Mouse (Mus musculus): ENCODE data around the gene Cox16.
"Not testable (repeated sequence)": the region's sequence is repeated elsewhere in the genome, so short reads cannot be mapped to it uniquely, and the experiment has no call there.

The Cox16 gene

DNA sequence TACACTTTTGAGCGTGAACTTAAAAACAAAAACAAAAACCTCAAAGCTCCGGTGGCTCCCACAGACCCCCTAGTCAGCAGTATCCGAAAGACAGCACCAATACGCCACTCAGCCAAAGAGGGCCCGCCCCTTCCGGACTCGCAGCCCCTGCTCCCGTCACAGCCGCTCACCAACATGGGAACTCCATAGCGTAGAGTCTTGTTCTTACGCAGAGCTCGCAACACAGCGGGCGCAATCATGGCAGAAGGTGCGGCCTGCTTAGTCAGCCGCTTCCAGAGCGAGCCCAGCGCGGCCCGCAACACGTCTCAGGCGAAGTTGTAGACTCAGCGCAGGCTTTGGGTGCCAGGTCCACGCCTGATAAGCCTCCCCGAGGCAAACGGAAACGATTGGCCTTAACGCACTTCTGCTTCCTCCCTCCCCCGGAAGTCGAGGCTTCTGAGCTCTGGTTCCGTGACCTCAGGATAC, at the start of gene Cox16:
Gene Cox16 (minus strand): TSS at position 401 of the 465 bp plus-strand sequence.
- DNase-seq (ENCODE audit: low spot score in 2 of 2) = peak; percentile 67 to 82

DNA sequence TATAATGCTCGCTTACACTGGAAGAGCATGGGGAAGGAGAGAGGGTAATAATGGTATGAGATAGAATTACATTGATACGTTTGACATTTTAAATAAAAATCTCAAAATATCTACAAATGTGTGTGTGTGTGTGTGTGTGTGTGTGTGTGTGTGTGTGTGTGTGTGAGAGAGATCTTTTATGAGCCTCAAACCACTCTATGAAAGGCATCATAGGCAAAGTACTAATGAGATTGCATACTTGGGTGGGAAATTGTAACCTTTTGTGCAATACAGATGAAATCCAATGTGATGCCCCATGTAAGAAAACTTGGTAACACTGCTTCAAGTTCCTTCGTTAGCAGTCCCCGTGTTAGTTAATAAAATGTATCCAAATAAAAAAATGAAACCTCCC, 48.1 kb upstream of the Cox16 start:
- DNase-seq (ENCODE audit: low spot score in 2 of 2) = no peak

DNA sequence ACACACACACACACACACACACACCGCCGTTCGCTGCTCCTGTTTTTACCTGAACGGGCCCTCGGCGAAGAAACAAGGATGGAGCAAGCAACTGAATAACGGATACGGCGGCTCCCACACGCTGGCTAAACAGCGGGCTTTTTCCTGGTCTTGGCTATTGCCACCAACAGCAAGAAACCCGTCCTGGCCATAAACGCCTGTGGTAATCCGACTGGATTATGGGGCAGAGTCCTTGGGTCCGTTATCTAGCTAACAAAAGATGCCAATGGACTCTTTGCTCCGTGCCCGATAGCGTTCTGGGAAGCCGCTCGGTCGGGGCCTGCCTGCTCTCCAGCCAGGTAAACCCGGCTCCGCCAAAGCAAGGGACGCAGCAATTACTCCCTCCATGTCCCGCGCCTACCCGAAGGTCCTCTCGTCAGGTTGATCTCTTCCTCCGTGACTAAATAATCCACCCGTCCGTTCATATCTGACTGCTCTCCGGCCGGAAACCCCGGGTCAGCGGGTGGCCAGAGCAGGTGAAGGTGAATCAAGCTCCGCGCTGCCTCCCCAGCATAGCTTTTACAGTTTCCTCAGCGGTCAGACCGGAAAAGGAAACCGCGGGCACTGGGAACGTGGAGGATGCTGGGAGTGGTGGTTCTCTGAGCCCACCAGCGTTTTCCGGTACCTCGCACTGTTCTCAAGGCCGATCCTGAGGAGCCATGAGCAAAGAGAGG, 47.5 kb upstream of the Cox16 start, which contains the start of the genes Gm20498 and Synj2bp:
Gene Gm20498 (minus strand): TSS at position 590 of the 713 bp plus-strand sequence.
Gene Synj2bp (minus strand): TSS at position 596 of the 713 bp plus-strand sequence.
- peak; percentile 58 to 88 for DNase-seq (ENCODE audit: low spot score in 2 of 2)

DNA sequence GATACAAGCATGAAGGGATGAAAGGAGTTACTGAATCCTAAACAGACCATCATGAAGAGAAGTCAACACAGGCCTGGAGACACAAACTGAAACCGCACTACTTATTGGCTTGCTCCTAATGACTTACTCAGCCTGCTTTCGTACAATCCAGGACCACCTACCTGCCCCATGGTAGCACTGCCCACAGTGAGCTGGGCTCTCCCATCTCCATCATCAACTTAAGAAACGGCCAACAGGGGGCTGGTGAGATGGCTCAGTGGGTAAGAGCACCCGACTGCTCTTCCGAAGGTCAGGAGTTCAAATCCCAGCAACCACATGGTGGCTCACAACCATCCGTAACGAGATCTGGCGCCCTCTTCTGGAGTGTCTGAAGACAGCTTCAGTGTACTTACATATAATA, 45.7 kb upstream of the Cox16 start:
- not testable (repeated sequence) for DNase-seq (ENCODE audit: low spot score in 2 of 2)

GRCm38 (mm10) chr12:81496906-81497305, 12.0 kb upstream of the Cox16 start:
- DNase-seq (ENCODE audit: low spot score in 2 of 2) = not testable (repeated sequence)

DNA sequence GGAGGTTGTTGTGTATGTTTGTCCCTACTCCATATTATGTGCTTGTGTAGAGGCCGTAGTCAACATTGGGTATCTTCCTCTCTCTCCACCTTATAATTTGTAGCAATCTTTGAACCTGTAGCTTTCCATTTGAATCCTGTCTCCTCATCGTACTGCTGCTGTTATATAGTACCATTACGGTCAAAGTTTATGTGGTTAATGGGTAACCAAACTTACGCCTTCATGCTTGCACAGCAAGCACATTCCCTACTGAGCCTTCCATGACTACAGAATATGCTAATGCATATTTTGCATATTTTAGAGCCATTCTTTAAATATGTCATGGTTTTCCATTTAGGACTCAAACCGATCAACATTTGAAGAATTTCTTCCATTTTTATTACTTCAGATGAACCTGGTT, 5.6 kb upstream of the Cox16 start:
- no peak for DNase-seq (ENCODE audit: low spot score in 2 of 2)

DNA sequence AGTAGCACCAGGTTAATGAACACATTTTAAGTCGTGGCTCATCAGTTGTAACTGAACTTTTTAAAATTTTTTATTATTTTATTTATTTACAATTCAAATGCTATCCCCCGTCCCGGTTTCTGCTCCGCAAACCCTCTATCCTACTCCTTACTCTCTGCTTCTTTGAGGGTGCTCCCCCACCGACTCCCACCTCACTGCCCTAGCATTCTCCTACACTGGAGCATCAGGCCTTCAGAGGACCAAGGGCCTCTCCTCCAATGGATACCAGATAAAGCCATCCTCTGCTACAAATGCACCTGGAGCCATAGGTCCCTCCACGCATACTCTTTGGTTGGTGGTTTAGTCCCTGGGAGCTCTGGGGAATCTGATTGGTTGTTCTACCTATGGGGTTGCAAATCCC, 384 bp upstream of the Cox16 start:
- no peak for DNase-seq (ENCODE audit: low spot score in 2 of 2)

DNA sequence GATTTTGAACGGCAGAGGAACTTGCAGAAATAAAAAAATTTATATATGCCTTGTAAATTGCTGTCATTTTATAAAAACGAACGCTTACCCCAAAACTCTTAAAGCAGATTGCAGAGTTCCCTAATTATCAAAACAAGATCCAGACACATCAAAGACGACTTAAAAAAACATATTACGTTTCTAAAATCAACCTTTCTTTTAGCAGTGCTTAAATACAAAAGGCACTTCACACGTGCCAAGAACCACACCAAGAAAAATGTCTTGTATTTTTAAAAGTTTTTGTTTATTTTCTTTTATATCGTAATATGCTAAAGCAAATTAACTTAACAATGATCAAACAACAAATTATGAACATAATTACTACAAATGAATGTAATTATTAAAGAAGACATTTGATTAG, 715 bp downstream of the Cox16 start:
- no peak for DNase-seq (ENCODE audit: low spot score in 2 of 2)

- no peak for DNase-seq (ENCODE audit: low spot score in 2 of 2)
These were observed 1.3 kb downstream of the Cox16 start for GRCm38 (mm10) chr12:81483656-81484055.

- not testable (repeated sequence) for DNase-seq (ENCODE audit: low spot score in 2 of 2)
These were observed 25.9 kb downstream of the Cox16 start for GRCm38 (mm10) chr12:81459051-81459450.

- DNase-seq (ENCODE audit: low spot score in 2 of 2) = not testable (repeated sequence)
These were observed 45.9 kb downstream of the Cox16 start for GRCm38 (mm10) chr12:81438985-81439384.

- not testable (repeated sequence) for DNase-seq (ENCODE audit: low spot score in 2 of 2)
These were observed 50.1 kb downstream of the Cox16 start for GRCm38 (mm10) chr12:81434778-81435177.

DNA sequence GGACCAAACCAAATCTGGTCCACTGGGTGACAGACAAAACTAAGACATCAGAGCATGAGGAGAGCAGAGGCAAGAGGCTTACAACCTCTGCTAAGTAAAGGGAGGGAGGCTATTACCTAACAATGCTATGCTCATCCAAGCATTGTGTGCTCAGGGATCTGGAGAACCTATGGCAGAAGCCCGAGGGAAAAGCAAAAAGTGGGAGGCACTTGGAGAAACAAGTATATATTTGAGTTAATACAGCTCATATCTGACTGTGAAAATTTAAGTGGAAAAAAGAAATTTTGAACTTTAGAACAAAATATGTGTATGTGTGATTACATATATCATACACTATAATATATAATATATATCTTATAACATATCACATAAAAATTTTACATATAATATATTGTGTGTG, 63.1 kb downstream of the Cox16 start, which contains the start of gene Adam4:
Gene Adam4 (minus strand): TSS at position 101 of the 400 bp plus-strand sequence.
- DNase-seq (ENCODE audit: low spot score in 2 of 2) = no peak

DNA sequence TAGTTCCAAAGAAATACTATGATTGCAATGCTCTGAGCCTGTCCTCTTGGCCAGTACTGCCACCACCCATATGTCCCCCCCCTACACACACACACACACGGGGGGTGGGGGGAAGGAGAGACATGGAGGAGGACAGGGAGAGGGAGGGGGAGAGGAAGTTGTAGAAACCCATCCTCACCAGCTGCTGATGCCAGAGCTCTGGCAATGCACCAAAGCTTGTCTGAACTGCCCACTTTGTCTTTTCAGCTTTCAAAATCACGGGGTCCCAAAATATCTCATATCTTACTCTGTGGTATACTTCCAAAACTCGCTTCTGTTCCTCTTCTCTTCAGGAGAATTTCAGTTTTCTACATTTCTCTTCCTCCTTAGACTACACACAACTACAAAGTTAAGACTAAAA, 71.7 kb downstream of the Cox16 start:
- DNase-seq (ENCODE audit: low spot score in 2 of 2) = no peak

DNA sequence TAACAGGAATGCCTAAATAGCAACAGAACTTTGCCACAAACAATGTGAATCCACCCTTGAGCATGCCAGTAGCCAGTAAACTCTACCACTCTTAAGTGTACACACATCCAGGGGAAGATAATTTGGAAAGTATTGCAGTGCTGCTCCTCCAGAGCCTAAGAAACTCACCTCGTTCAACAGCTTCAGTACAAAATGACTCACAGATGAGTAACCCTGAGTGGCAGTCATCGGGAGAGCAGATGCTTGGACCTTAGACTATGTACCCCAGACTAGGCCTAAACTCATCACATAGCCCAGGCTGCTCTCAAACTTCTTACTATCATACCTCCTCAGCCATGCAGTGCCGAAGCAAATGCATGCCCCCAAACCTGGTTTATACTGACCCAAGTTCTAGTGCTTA, 76.0 kb downstream of the Cox16 start:
- no peak for DNase-seq (ENCODE audit: low spot score in 2 of 2)

DNA sequence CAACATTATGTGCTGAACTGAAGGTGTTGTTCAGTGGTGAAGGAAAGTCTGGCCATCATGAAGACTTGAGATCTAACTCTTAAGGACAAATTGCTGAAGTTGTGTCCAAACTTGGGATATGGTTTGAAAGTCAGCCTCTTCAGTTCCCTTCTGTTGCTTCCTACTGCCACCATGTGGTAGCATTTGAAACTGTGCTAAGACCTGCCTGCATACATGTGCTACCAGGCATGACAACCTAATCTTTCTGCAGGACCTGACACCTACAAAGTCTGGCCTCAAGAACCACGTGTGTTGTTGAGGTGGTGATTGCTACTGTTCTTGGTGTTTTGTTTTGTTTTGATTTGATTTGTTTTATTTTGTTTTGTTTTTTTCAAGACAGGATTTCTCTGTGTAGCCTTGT, 82.7 kb downstream of the Cox16 start:
- peak in 1 of 2 experiments; percentile 77 for DNase-seq (ENCODE audit: low spot score in 2 of 2)

- DNase-seq (ENCODE audit: low spot score in 2 of 2) = not testable (repeated sequence)
These were observed 105.6 kb downstream of the Cox16 start, which contains the start of gene Gm4787 for GRCm38 (mm10) chr12:81379364-81379763. Gm4787 (minus strand) TSS chr12:81379464.

DNA sequence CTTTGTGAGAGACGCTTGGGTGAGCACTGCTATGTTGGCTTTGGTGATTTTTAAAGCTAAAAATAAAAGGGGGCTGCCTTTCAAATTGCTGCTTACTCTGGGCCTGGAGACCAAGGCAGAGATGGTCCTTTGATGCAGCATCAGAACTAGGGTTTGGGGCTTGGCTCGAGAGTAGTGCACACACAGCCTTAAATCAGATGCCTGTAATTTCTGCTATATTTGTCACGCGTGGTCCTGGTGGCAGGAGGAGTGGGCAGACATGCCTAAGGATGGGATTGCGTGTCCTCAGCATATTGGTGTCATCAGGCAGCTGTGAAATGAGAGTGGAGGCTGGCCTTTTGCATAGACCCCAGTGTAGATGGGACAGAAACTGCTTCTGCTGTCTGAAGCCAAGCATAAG, 151.1 kb downstream of the Cox16 start:
- DNase-seq (ENCODE audit: low spot score in 2 of 2) = no peak

- DNase-seq (ENCODE audit: low spot score in 2 of 2) = peak in 1 of 2 experiments; percentile 74
These were observed 152.0 kb downstream of the Cox16 start, which contains the start of gene Slc8a3 for GRCm38 (mm10) chr12:81332875-81333421. Slc8a3 (minus strand) TSS chr12:81333180.

DNA sequence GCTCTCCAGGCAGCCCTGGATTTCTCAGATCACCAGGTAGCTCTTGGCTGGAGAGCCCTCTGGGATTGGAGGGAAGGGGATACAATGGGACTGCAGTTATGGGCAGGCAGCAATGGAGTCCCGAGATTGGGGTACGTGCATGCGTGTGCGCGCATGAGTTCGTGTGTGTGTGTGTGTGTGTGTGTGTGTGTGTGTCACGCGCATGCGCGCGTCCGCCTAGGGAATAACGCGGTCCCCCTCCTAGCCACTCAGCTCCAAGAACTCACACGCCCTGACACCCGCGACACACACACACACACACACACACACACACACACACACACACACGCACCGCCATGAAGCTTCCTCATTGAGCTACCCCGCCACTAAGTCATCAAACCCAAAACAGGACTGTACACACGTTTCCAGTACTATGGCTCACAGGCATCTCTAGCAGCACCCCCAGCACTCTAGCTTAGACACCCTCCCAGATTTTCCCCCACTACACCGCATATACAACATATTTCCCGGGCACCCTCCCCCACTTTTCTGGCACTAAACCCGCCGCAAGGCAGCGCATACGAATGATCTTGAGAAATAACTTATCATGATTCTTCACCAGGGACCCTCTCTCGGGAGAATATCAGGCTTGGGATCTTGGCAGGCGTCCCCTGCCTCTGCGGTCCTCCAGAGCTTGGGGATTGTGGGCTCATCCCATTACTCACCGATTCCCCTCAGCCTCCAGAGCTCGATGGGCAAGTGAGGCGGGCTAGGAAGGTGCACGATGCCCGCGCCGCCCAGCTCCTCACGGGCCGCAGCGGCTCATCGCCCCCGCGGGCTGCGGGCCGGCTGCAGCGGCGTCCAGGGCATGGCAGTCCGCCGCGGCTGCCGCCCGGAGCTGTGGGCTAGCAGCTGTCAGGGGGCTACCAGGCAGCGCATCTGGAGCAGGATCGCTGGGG, 152.7 kb downstream of the Cox16 start:
- peak in 1 of 2 experiments; percentile 58 for DNase-seq (ENCODE audit: low spot score in 2 of 2)

- DNase-seq (ENCODE audit: low spot score in 2 of 2) = no peak
These were observed 153.8 kb downstream of the Cox16 start for GRCm38 (mm10) chr12:81331046-81331638.

All from left cerebral cortex, adult 9 months (tissue).